Mouse (Mus musculus) kidney, embryonic 16.5 days (tissue): ENCODE measurements around the gene Map3k5. TPM values are rescaled to one million over a fixed set of nuclear protein-coding genes. Genes with fewer than 3 reads are reported as not detected.

Source experiments
- ATAC-seq: fragments of 200-750 bp; cut with Nextera tagmentation; 2 replicates; pipeline ENCODE4 v1.8.0; 2017; ENCODE audit warnings: moderate TSS enrichment; ENCODE audit not compliant: low FRiP score, low TSS enrichment
- H3K27ac ChIP-seq: fragments of 300-500 bp; sonication (generic); 2 replicates; pipeline ENCODE4 v1.5.1; 2014; ENCODE audit warnings: low read length
- H3K27me3 ChIP-seq: fragments of 300-500 bp; sonication (generic); 2 replicates; pipeline ENCODE4 v1.6.1; 2014; ENCODE audit warnings: low read length, control low read depth, mixed read lengths; ENCODE audit not compliant: insufficient read depth
- H3K36me3 ChIP-seq: fragments of 300-500 bp; sonication (generic); 2 replicates; pipeline ENCODE4 v1.6.1; 2014; ENCODE audit warnings: low read length, control low read depth, mixed read lengths; ENCODE audit not compliant: insufficient read depth
- H3K4me1 ChIP-seq: fragments of 300-500 bp; sonication (generic); 2 replicates; pipeline ENCODE4 v1.6.1; 2014; ENCODE audit warnings: low read length, control low read depth, mixed read lengths; ENCODE audit not compliant: insufficient read depth
- H3K4me2 ChIP-seq: fragments of 300-500 bp; sonication (generic); replicated peaks from 2 replicates; pipeline ENCODE4 v1.6.1; 2014; ENCODE audit warnings: low read depth, low read length
- H3K4me3 ChIP-seq: fragments of 300-500 bp; sonication (generic); 2 replicates; pipeline ENCODE4 v1.5.1; 2014; ENCODE audit warnings: mild to moderate bottlenecking, low read length
- H3K9ac ChIP-seq: fragments of 300-500 bp; sonication (generic); replicated peaks from 2 replicates; pipeline ENCODE4 v1.6.1; 2014; ENCODE audit warnings: low read length
- H3K9me3 ChIP-seq: fragments of 300-500 bp; sonication (generic); 2 replicates; pipeline ENCODE4 v1.6.1; 2016; ENCODE audit warnings: low read length, control low read depth
- WGBS: fragments of 180-500 bp; shearing (Covaris S2); extraction: QIAGEN DNeasy Blood & Tissue Kit; methylation state at CpG from one replicate; pipeline ENCODE4 v1.1.7; 2014; 5-methylcytosine and 5-hydroxymethylcytosine counted together
- polyA plus RNA-seq: library from polyadenylated mRNA; unstranded; fragments of >200 nt; fragmentation: Nextera tagmentation; extraction: Ambion mirVana; gene quantifications from 2 replicates; pipeline ENCODE4 v1.2.1, GENCODE M21; 2015

Gene Map3k5
- polyA plus RNA-seq, 1 experiment from 2014 or later = 2.4 TPM

DNA sequence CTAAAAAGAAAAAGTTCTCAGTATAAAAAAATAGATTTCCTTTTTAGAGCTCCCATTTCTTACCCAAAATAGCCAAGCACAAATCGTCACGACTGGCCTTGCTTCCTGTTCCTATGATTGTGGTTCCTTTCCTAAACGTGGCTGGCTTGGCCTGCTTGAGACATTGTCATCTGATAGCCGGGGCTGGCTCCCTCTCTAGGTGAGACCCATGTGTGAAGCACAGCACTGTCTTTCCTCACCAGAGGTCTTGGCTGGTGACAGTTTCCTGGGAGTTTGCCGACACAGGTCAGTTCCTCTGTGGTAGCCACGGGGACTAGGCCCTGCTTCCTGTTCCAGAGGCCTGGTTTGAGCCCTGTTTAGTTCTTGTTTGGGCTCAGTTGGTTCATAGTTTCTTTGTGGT, 6.8 kb downstream of the Map3k5 start:
- Histone ChIP-seq H3K27me3 (no peaks in the 10 kb centered on the region), H3K4me3 (no peak overlapping the region), H3K4me1 (peaks cover 50% of the 10 kb centered on the region), H3K9ac (no peak overlapping the region), H3K9me3 (no peaks in the 10 kb centered on the region), H3K27ac (peak overlapping the region; percentile 1; the same call in 1 of the 2 replicates), H3K36me3 (no peaks in the 10 kb centered on the region), H3K4me2 (no peak overlapping the region)
- WGBS = 31% methylated on average over 6 of the region's 6 CpGs
- no peak for ATAC-seq

DNA sequence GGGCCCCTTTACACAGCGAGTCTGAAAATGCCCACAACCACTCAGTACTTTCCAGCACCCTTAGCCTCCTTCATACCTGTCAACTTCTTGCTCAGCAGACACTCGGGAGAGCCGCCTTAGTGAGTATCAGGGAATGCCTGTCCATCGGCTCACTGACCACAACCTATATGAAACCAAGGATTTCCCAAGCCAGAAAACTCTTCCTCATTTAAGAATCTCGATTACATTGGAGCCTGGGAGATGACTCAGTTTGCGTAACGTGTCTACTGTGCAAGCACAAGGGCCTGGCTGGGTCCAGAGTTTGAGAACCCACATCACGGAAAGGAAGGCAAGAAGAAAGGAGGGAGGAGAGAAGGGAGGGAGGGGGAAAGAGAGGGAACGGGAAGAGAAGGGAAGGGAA, 7.6 kb downstream of the Map3k5 start:
- H3K4me1 ChIP-seq = peaks cover 44% of the 10 kb centered on the region
- H3K27ac ChIP-seq = peak overlapping the region; percentile 1
- H3K9ac ChIP-seq = no peak overlapping the region
- no peak for ATAC-seq
- no peak overlapping the region for H3K4me3 ChIP-seq
- no peaks in the 10 kb centered on the region for H3K9me3 ChIP-seq
- no peak overlapping the region for H3K4me2 ChIP-seq
- H3K27me3 ChIP-seq = no peaks in the 10 kb centered on the region
- 82% methylated on average over 9 of the region's 9 CpGs for WGBS
- H3K36me3 ChIP-seq = no peaks in the 10 kb centered on the region

DNA sequence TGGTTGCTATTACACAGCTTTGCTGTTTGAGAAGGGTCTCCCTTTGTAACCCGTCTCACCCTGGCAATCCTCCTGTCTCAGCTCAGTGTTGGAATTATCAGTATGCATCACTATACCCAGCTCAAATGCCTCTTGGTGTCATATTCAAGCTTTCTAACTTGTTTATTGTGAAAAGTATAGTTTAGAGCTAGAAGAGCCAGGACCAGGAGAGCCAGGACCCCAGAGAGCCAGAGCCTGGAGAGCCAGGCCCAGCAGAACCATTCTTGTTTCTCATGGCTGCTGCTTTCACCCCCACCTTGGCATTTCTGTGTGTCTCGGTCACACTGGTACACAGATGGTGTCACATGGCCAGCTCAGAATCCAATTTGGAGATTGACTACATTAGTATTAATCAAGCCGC, 8.3 kb downstream of the Map3k5 start:
- WGBS = 90% methylated on average over 3 of the region's 3 CpGs
- no peak overlapping the region for H3K4me2 ChIP-seq
- ATAC-seq = no peak
- no peaks in the 10 kb centered on the region for H3K27me3 ChIP-seq
- H3K27ac ChIP-seq = no peak overlapping the region
- H3K9me3 ChIP-seq = no peaks in the 10 kb centered on the region
- no peaks in the 10 kb centered on the region for H3K36me3 ChIP-seq
- H3K9ac ChIP-seq = no peak overlapping the region
- no peak overlapping the region for H3K4me3 ChIP-seq
- H3K4me1 ChIP-seq = peaks cover 37% of the 10 kb centered on the region

DNA sequence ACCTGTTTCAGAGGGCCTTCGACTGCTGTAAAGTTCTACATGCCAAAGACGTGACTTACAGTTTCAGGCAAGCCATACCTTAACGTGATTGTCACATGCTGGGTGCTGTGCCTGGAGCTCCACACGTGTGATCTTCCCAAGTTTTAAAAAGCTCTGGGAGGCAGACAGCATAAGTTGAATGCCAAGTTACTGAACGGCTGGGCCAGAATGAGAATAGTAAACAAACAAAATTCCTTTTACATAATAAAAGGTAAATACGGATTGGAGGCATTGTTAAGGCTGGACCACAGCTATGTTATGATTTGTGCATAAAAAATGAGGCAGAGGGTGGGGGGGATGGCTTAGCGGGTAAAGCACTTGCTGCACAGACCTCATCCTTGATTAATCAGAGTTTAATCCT, 11.4 kb downstream of the Map3k5 start:
- Histone ChIP-seq H3K9ac (no peak overlapping the region), H3K4me1 (peaks cover 8% of the 10 kb centered on the region), H3K4me2 (no peak overlapping the region), H3K36me3 (no peaks in the 10 kb centered on the region), H3K4me3 (no peak overlapping the region), H3K9me3 (no peaks in the 10 kb centered on the region), H3K27me3 (no peaks in the 10 kb centered on the region), H3K27ac (no peak overlapping the region)
- ATAC-seq = no peak
- 83% methylated on average over 7 of the region's 7 CpGs for WGBS

DNA sequence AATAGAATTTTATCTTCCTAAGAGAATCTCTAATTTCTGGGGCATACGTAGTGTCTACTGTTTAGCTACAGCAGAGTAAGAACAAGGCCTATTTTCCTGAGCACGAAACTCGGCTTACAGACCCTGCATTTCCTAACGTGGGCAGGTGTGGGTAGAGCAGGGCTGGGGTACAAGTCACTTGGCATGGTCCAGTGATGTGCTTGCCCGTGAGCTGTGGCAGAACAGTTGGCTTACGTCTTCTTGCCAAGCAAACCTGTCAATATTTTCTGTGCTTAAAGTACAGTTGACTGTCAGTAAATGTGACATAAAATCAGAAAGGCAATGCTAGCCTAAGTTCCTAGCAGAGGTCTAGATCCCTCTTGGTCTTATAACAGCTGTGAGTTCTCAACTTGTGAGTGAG, 12.4 kb downstream of the Map3k5 start:
- no peak overlapping the region for H3K4me2 ChIP-seq
- H3K27ac ChIP-seq = no peak overlapping the region
- H3K4me1 ChIP-seq = peaks cover under 1% of the 10 kb centered on the region; the same call in 1 of the 2 replicates
- H3K36me3 ChIP-seq = no peaks in the 10 kb centered on the region
- 76% methylated on average over 6 of the region's 6 CpGs for WGBS
- no peaks in the 10 kb centered on the region for H3K27me3 ChIP-seq
- no peaks in the 10 kb centered on the region for H3K9me3 ChIP-seq
- ATAC-seq = no peak
- no peak overlapping the region for H3K4me3 ChIP-seq
- H3K9ac ChIP-seq = no peak overlapping the region

DNA sequence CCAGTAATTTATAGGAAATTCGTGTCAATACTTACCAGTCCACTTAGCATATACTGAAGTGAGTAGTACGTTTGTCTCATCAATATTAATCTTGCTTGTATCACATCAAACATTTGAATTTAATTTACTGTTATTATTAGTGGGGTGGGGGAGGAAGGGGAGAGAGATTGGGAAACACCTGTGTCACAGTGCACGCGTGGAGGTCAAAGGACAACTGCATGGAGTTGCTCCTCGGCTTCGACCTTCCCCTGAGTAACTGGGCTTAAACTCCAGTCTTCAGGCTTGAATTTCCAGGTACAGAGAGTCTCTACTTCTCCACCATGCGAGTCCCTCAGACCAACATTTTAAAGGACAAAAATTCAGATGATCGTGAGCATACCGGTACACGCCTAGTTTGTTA, 13.2 kb downstream of the Map3k5 start:
- H3K9me3 ChIP-seq = no peaks in the 10 kb centered on the region
- no peak overlapping the region for H3K4me2 ChIP-seq
- no peaks in the 10 kb centered on the region for H3K36me3 ChIP-seq
- no peaks in the 10 kb centered on the region for H3K27me3 ChIP-seq
- no peak for ATAC-seq
- no peaks in the 10 kb centered on the region for H3K4me1 ChIP-seq
- no peak overlapping the region for H3K9ac ChIP-seq
- WGBS = 89% methylated on average over 10 of the region's 10 CpGs
- no peak overlapping the region for H3K27ac ChIP-seq
- no peak overlapping the region for H3K4me3 ChIP-seq

DNA sequence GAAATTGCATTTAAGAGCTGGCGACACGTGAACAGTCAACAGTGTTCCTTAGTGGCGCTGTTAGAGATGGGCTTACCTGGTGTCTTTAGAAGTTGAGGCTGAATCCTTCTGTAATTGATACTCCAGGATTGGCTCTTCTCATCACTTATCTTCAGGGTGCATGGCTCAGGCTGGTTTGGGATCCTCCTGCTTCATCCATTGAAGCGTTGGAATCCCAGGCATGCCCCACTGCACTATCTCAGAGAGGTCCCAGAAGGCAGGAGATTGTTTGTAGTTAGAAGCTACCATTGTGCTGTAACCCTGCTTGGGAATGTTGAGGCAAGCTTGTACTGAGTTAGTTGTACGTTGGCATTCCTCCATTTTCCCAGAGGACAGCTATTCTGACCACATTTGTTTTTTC, 13.6 kb downstream of the Map3k5 start:
- WGBS = 90% methylated on average over 5 of the region's 5 CpGs
- Histone ChIP-seq H3K36me3 (no peaks in the 10 kb centered on the region), H3K9me3 (no peaks in the 10 kb centered on the region), H3K4me2 (no peak overlapping the region), H3K27ac (no peak overlapping the region), H3K4me1 (peaks cover 3% of the 10 kb centered on the region; the same call in 1 of the 2 replicates), H3K27me3 (no peaks in the 10 kb centered on the region), H3K9ac (no peak overlapping the region), H3K4me3 (no peak overlapping the region)
- no peak for ATAC-seq

DNA sequence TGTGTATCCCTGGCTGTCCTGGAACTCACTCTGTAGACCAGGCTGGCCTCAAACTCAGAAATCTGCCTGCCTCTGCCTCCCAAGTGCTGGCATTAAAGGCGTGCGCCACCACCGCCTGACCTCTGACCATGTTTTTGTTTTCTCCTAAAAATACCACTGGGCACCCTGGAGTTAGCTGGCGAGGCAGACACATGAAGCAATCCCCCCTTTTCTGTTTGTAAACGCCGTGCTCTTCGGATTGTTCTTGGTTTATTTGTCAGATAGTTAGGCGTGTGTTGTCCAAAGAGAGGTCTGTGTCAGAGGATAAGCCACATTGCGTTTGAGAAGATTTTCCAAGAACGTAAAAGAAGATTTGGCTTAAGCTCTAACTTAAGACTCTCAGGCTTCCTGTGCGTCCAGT, 14.1 kb downstream of the Map3k5 start:
- no peak overlapping the region for H3K4me3 ChIP-seq
- H3K4me1 ChIP-seq = peaks cover 8% of the 10 kb centered on the region; the same call in 1 of the 2 replicates
- no peak overlapping the region for H3K4me2 ChIP-seq
- ATAC-seq = no peak
- H3K9ac ChIP-seq = no peak overlapping the region
- no peaks in the 10 kb centered on the region for H3K27me3 ChIP-seq
- H3K9me3 ChIP-seq = no peaks in the 10 kb centered on the region
- 95% methylated on average over 11 of the region's 11 CpGs for WGBS
- H3K36me3 ChIP-seq = no peaks in the 10 kb centered on the region
- no peak overlapping the region for H3K27ac ChIP-seq

DNA sequence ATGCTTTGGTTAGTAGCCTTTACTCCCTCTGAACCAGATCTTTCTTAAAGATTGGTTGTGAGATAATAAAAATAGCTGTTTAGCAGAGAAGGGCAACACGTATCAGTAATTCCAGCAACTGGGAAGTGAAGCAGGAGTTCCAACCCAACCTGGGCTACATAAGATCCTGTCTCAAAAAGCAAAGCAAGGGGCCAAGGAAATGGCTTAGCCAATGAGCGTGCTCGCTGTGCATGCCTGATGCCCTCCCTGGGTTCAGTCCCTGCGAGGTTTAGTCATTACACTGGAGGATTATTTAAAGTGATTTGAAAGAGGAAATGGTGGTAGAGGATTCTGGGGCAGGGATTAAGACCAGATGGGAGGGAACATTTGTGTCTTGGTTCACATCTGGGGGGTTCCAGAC, 14.8 kb downstream of the Map3k5 start:
- H3K27me3 ChIP-seq = no peaks in the 10 kb centered on the region
- no peak for ATAC-seq
- peaks cover 8% of the 10 kb centered on the region; the same call in 1 of the 2 replicates for H3K4me1 ChIP-seq
- H3K4me3 ChIP-seq = no peak overlapping the region
- no peak overlapping the region for H3K27ac ChIP-seq
- H3K9ac ChIP-seq = no peak overlapping the region
- 80% methylated on average over 4 of the region's 4 CpGs for WGBS
- no peak overlapping the region for H3K4me2 ChIP-seq
- H3K9me3 ChIP-seq = no peaks in the 10 kb centered on the region
- H3K36me3 ChIP-seq = no peaks in the 10 kb centered on the region

DNA sequence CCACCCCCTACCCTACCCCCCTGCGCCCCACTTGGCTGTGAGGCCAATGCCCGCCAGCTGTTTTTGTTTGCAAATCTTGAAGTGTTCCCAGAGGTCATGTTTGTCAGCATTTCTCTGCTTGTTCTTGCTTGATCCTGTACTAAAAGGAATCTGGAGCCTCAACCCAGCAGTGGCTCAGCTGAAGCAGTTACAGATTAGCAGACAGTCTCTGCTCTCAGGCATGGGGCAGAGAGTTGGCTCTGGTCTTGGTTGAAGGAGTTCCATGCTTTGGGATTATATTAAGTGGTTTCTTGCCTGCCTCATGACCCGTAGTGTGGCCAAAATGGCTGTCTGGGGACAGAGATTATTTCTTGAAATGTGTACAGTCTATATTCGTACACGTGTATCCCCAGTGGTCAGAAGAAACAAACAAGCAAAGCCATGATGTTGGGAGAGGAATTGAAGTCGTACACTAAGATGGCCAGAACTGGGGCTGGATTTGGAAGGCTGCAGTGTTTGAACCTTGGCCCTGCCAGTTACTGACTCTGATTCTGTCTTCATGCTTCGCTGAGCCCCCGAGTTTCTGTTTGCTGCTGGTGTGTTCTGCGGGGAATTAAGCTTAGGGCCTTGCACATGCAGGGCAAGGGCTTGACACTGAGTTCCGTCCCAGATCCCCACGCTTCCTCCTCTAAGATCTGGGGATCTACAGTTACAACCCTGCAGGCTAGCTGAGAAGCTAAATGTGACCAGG, 18.9 kb downstream of the Map3k5 start:
- Histone ChIP-seq H3K4me3 (no peak overlapping the region), H3K27me3 (no peaks in the 10 kb centered on the region), H3K4me1 (peaks cover 11% of the 10 kb centered on the region), H3K9ac (no peak overlapping the region), H3K9me3 (no peaks in the 10 kb centered on the region), H3K36me3 (no peaks in the 10 kb centered on the region), H3K4me2 (no peak overlapping the region), H3K27ac (peak overlapping the region; percentile 65)
- peak; percentile 62; the same call in 1 of the 2 replicates for ATAC-seq
- WGBS = 74% methylated on average over 11 of the region's 11 CpGs
